Mouse (Mus musculus) forebrain, postnatal 0 days (tissue): ENCODE data around the gene Klf9. TPM values are rescaled to one million over a fixed set of nuclear protein-coding genes. Genes with fewer than 3 reads are reported as not detected.

Source experiments
- ATAC-seq: fragments of 200-750 bp; cut with Nextera tagmentation; 2 replicates; pipeline ENCODE4 v1.8.0; 2017; ENCODE audit warnings: mild to moderate bottlenecking, moderate library complexity
- DNase-seq: peaks from one replicate; pipeline ENCODE4 v3.0.0-alpha.2; 2015
- H3K27ac ChIP-seq: fragments of 300-500 bp; sonication (generic); 2 replicates; pipeline ENCODE4 v1.5.1; 2014; ENCODE audit warnings: low read depth, mild to moderate bottlenecking, antibody characterized with exemption, low read length, moderate library complexity, mixed read lengths
- H3K27me3 ChIP-seq: fragments of 300-500 bp; sonication (generic); 2 replicates; pipeline ENCODE4 v1.6.1; 2014; ENCODE audit warnings: mild to moderate bottlenecking, low read length, mixed read lengths; ENCODE audit not compliant: insufficient read depth
- H3K36me3 ChIP-seq: fragments of 300-500 bp; sonication (generic); 2 replicates; pipeline ENCODE4 v1.6.1; 2014; ENCODE audit warnings: mild to moderate bottlenecking, moderate library complexity; ENCODE audit not compliant: insufficient read depth
- H3K4me1 ChIP-seq: fragments of 300-500 bp; sonication (generic); 2 replicates; pipeline ENCODE4 v1.6.1; 2014; ENCODE audit warnings: antibody characterized with exemption; ENCODE audit not compliant: insufficient read depth
- H3K4me2 ChIP-seq: fragments of 300-500 bp; sonication (generic); 2 replicates; pipeline ENCODE4 v1.6.1; 2014; ENCODE audit warnings: low read depth, mild to moderate bottlenecking, moderate library complexity
- H3K4me3 ChIP-seq: fragments of 300-500 bp; sonication (generic); 2 replicates; pipeline ENCODE4 v1.5.1; 2014; ENCODE audit warnings: low read depth, low read length, mixed read lengths
- H3K9ac ChIP-seq: fragments of 300-500 bp; sonication (generic); 2 replicates; pipeline ENCODE4 v1.6.1; 2014; ENCODE audit warnings: mild to moderate bottlenecking
- H3K9me3 ChIP-seq: fragments of 300-500 bp; sonication (generic); 2 replicates; pipeline ENCODE4 v1.6.1; 2016; ENCODE audit warnings: low read length
- CTCF ChIP-seq: sonication (generic); IDR thresholded peaks from 2 replicates; pipeline ENCODE4 v1.5.1; 2016; ENCODE audit warnings: antibody characterized with exemption, control low read depth, low read depth
- whole genome bisulfite sequencing: fragments of 180-500 bp; shearing (Covaris S2); extraction: QIAGEN DNeasy Blood & Tissue Kit; methylation state at CpG from one replicate; pipeline ENCODE4 v1.1.7; 2014; 5-methylcytosine and 5-hydroxymethylcytosine counted together
- polyA plus RNA-seq: library from polyadenylated mRNA; unstranded; fragments of >200 nt; fragmentation: Nextera tagmentation; extraction: Ambion mirVana; gene quantifications from 2 replicates; pipeline ENCODE4 v1.2.1, GENCODE M21; 2015
- total RNA-seq: library from RNA; depleted of rRNA; stranded (reverse); fragments of >200 nt; gene quantifications from 2 replicates; pipeline ENCODE4 v1.2.3, GENCODE M21; 2014

Gene Klf9
- total and polyA plus RNA-seq, 2 experiments from 2014 or later = 11.4 to 22.5 TPM

DNA sequence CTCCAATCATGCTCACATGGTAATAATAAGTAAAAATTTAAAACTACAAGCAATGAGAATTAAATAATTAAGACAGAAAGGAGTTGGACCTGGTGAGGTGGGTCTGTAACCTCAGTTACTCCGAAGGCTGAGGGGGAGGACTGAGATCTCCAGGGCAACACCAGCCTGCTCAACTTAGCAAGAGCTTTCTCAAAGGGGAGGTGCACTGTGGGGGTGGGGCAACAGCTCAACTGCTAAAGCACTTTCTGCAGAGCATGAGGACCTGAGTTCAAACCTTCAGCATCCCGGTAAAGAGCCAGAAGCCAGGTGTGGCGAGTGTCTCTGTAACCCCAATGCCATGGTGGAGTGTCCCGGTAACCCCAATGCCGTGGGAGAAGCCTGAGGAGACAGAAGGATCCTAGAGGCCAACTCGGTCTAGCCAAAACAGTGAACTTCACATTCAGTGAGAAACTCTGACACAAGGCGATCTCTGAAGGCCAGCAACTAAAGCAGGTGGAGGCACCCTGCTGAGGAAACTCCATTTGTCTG is 16.9 kb upstream of the Klf9 start:
- WGBS = 84% methylated on average over 7 of the region's 7 CpGs
- no peak for TF ChIP-seq CTCF

GRCm38 (mm10) chr19:23125227-23126150 is 15.5 kb upstream of the Klf9 start:
- Histone ChIP-seq H3K27ac (no peak overlapping the region), H3K4me1 (no peaks in the 10 kb centered on the region), H3K9ac (no peak overlapping the region), H3K36me3 (no peaks in the 10 kb centered on the region), H3K4me3 (no peak overlapping the region), H3K9me3 (no peaks in the 10 kb centered on the region), H3K27me3 (no peaks in the 10 kb centered on the region), H3K4me2 (no peak overlapping the region)
- WGBS = 76% methylated on average over 9 of the region's 9 CpGs
- no peak for DNase-seq
- ATAC-seq = no peak
- TF ChIP-seq CTCF = no peak

More for the DNA sequence above, 16.9 kb upstream of the Klf9 start:
- Histone ChIP-seq H3K4me3 (no peak overlapping the region), H3K36me3 (no peaks in the 10 kb centered on the region), H3K27ac (no peak overlapping the region), H3K4me2 (no peak overlapping the region), H3K27me3 (no peaks in the 10 kb centered on the region), H3K9me3 (no peaks in the 10 kb centered on the region), H3K9ac (no peak overlapping the region), H3K4me1 (no peaks in the 10 kb centered on the region)
- ATAC-seq (no peak), DNase-seq (no peak)

GRCm38 (mm10) chr19:23129908-23130307 is 11.1 kb upstream of the Klf9 start:
- ATAC-seq = no peak
- WGBS = 96% methylated on average over 2 of the region's 2 CpGs

GRCm38 (mm10) chr19:23132106-23132635 is 8.9 kb upstream of the Klf9 start:
- no peaks in the 10 kb centered on the region for H3K36me3 ChIP-seq
- H3K9ac ChIP-seq = no peak overlapping the region
- no peaks in the 10 kb centered on the region for H3K9me3 ChIP-seq

More at GRCm38 (mm10) chr19:23129908-23130307, 11.1 kb upstream of the Klf9 start:
- Histone ChIP-seq H3K9me3 (no peaks in the 10 kb centered on the region), H3K36me3 (no peaks in the 10 kb centered on the region), H3K4me1 (no peaks in the 10 kb centered on the region), H3K4me2 (no peak overlapping the region), H3K4me3 (no peak overlapping the region), H3K9ac (no peak overlapping the region), H3K27ac (no peak overlapping the region), H3K27me3 (0 out of 2 replicates have a peak, but pooled peaks cover 3% of the 10 kb centered on the region)
- DNase-seq = no peak
- no peak for TF ChIP-seq CTCF

GRCm38 (mm10) chr19:23132720-23133426 is 8.2 kb upstream of the Klf9 start:
- Histone ChIP-seq H3K36me3 (no peaks in the 10 kb centered on the region), H3K4me1 (peaks cover 10% of the 10 kb centered on the region), H3K27me3 (peaks cover 19% of the 10 kb centered on the region; the same call in 1 of the 2 replicates), H3K9me3 (no peaks in the 10 kb centered on the region), H3K4me2 (no peak overlapping the region), H3K9ac (no peak overlapping the region), H3K27ac (no peak overlapping the region), H3K4me3 (no peak overlapping the region)
- no peak for TF ChIP-seq CTCF
- WGBS = 43% methylated on average over 7 of the region's 7 CpGs
- DNase-seq (no peak), ATAC-seq (no peak)

More at GRCm38 (mm10) chr19:23132106-23132635, 8.9 kb upstream of the Klf9 start:
- peaks cover 16% of the 10 kb centered on the region; the same call in 1 of the 2 replicates for H3K27me3 ChIP-seq
- DNase-seq = no peak
- H3K4me1 ChIP-seq = peaks cover 10% of the 10 kb centered on the region
- H3K4me3 ChIP-seq = no peak overlapping the region
- H3K27ac ChIP-seq = no peak overlapping the region
- 67% methylated on average over 3 of the region's 3 CpGs for WGBS
- H3K4me2 ChIP-seq = no peak overlapping the region
- ATAC-seq = no peak
- no peak for TF ChIP-seq CTCF

DNA sequence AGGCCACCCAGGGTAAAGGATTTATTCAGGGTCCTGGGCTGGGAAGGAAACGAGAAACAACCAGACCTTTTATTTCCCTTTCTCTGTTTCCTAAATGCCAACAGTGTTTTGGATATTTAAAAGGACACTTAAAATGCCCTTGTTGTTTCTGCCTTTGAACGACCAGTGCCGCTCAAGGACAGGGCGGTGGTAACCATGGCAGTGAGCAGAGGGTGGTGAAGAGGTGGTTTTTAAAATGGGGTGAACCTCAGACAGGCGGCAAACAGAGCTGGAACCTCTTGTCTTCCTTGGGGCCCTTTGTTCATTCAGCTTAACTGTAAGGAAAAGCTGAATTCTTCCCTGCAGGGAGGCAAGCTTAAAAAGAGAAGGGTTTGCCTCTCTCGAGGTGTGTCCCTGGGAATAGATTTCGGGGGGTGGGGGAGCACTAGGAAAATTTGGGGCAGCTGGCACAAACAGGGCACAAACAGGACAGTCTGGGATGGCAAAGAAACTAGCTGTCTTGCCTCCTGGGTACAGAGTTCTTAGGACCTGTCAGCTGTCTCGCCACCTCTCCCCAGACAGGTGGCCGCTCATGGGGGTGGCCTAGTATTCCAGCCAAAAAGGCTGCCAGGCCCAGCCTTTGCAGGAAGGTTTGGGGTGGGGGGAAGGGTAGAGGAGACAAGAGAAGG is 7.5 kb upstream of the Klf9 start:
- no peak for TF ChIP-seq CTCF
- Histone ChIP-seq H3K4me1 (peaks cover 10% of the 10 kb centered on the region), H3K27ac (peak overlapping the region; percentile 9; the same call in 1 of the 2 replicates), H3K4me2 (peak overlapping the region; percentile 78), H3K4me3 (peak overlapping the region; percentile 43; the same call in 1 of the 2 replicates), H3K27me3 (peaks cover 19% of the 10 kb centered on the region; the same call in 1 of the 2 replicates), H3K36me3 (no peaks in the 10 kb centered on the region), H3K9ac (no peak overlapping the region), H3K9me3 (no peaks in the 10 kb centered on the region)
- 15% methylated on average over 9 of the region's 9 CpGs for WGBS
- 0 out of 2 replicates have a peak, but pooled peaks have one; percentile 0 for ATAC-seq
- no peak for DNase-seq
